ENCODE assay signal across 8 mouse cellular contexts in genomic region chr4:150853680-150854461, GRCm38 (mm10). TPM values are rescaled to one million over a fixed set of nuclear protein-coding genes. Genes with fewer than 3 reads are reported as not detected.
A peak's percentile ranks its signal among the peaks of the same experiment; 100 is the strongest.
DNase-seq lines count a peak whose midpoint lies in the region.

Gene Errfi1 (plus strand): TSS chr4:150853919.

- peak; percentile 94 for DNase-seq in heart, adult 11 months
- DNase-seq in heart, adult 8-10 months (ENCODE audit: low spot score), result no peak
- peak; percentile 37 for DNase-seq in cerebellum, adult 9-10 months
- no peak for DNase-seq in gonadal fat pad, adult 2 months (ENCODE audit: low read depth)
- DNase-seq in kidney, adult 18-20 months, result peak; percentile 87
- DNase-seq in liver, result peak; percentile 55
- DNase-seq in naive thymus-derived CD4-positive, alpha-beta T cell, adult 2 months (ENCODE audit: low read depth), result peak; percentile 20
- DNase-seq in ovary, postnatal 14 days (ENCODE audit: low spot score), result no peak

RNA-seq across cellular contexts. Expression of gene Errfi1, which starts in this region (rescaled TPM):
- total RNA-seq in heart, adult 8-10 months (2022), result 10 to 100 TPM in 2 of 4 experiments, 1 to 10 TPM in 2; 8.5 to 23.4 (median 11.4) TPM
- 47.6 and 57.5 TPM in 2 replicates for polyA plus RNA-seq in gonadal fat pad, adult 2 months (2012; rRNA removed)

Comparison
In these comparisons a context has a peak if more than half of its experiments do, and no peak if none do; other contexts are left out.
1. DNase-seq: peak in heart, adult 11 months (single experiment), cerebellum, adult 9-10 months (single experiment), kidney, adult 18-20 months (single experiment), liver (single experiment) and naive thymus-derived CD4-positive, alpha-beta T cell, adult 2 months (single experiment); none in heart, adult 8-10 months (single experiment), gonadal fat pad, adult 2 months (single experiment) and ovary, postnatal 14 days (single experiment).